Mouse (Mus musculus): ENCODE results near the gene Gm28635.
A peak's percentile ranks its signal among the peaks of the same experiment; 100 is the strongest.
"Not testable (repeated sequence)": the region's sequence is repeated elsewhere in the genome, so short reads cannot be mapped to it uniquely, and the experiment has no call there.

Gm28635 gene

DNA sequence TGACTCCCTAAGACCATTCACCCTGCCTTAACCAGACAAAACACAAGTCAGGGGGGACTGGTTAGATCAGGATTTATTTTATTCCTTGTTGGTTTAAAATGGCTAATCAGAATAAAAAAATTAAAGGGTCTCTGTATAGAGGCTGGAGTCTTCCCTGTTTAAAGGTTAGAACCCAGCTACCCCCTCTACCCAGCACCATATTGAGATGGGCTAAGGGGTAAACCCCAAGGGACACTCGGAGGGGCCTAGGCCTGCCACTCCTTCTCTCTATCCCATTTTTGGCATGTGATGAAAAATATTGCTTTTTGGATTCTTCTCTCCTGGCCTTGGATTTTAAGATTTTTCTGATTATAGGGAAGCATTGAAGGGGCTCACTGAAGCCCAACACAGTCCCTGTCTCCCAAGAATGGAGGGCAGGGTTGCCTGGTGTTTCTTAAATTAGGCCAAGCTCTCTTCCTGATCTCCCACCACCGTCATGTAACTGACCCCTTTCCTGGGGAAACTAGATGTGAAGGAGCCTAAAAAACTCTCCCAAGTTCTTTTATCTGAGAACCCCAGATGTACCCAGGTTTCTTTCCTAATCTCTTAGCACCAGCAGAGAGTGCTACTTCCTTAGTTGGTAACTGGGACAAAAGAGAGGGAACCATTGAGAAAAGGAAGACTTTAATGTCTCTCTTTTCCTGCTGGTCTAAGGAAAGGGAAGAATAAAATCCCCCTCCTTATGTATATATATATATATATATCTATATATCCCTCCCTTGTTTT is 10.4 kb upstream of the Gm28635 start:
- no peak for DNase-seq (ENCODE audit: low read depth, low spot score)

DNA sequence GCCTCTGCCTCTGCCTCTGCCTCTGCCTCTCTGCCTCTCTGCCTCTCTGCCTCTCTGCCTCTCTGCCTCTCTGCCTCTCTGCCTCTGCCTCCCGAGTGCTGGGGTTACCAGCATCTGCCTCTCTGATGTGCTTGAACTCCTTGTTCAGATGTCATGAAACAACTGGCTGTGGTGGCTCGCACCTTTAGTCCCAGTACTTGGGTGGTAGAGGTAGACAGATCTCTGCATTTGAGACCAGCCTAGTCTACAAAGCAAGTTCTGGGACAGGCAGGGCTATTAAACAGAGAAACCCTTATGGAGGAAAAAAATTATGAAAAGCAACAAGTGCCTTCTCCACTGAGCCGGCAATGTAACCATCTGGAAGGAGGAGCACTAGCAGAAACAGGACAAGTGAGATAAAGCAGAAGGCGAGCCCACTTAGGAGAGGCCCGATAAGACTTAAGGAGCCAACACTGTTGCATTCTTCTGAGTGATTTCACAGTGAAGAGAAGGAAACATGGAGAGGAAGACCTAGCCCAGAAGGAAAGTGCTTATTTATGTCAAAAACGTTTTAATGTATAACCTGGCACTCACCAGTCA is 4.9 kb upstream of the Gm28635 start:
- DNase-seq (ENCODE audit: low read depth, low spot score) = no peak

DNA sequence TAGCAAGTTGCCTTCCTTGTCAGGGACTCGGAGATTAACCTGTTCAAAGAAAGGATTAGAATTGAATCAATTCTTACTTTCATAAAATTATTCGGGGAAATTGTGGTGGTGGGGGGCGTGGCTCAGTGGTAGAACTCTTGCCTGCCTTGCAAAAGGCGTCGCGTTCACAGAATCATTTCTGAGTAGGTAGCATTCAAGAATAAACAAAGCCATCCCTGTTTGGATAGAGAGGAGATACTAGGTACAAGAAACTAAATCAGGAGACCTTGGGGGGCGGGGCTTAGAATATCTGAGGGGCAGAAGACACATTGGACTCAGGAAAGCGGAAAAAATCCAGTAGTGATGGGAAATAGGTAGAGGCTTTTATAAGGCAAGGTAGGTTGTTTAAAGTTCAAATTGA is 1.2 kb upstream of the Gm28635 start, which contains the start of gene Tmx2:
TSS of gene Tmx2 (minus strand) at position 125 of the 400 bp plus-strand sequence.
- no peak for DNase-seq (ENCODE audit: low read depth, low spot score)

DNA sequence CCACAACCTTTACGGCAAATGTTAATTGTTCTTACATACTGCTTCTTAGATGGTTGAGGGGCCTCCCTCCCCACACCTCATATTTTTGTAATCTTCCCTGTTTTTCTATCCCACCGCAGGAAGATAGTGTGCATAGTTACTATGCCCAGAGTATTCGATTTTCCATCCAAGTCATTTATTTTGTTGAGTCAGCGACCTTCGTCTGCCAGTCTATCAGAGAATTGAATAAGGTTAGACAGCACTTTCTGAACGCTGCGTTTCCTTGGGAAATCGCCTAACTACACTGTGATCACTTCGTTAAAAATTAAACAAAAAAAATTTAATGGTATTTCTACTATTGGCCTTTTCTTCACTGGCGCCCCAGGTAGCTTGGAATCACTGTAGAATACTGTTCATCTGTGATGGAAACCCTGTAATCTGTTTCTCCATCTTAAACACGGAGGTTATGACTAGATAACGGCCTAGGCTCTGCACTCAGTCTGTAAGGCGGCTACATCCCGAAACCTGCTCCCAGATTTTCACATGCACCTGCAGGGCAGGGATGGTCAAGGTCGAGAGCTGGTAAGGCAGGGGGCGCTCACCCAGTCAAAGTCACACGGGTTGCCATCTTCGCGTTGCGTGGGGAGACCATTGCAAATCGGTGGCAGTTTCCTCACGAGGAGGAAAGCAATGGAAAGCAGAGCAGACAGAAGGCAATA is 422 bp downstream of the Gm28635 start:
- DNase-seq (ENCODE audit: low read depth, low spot score) = peak; percentile 88

DNA sequence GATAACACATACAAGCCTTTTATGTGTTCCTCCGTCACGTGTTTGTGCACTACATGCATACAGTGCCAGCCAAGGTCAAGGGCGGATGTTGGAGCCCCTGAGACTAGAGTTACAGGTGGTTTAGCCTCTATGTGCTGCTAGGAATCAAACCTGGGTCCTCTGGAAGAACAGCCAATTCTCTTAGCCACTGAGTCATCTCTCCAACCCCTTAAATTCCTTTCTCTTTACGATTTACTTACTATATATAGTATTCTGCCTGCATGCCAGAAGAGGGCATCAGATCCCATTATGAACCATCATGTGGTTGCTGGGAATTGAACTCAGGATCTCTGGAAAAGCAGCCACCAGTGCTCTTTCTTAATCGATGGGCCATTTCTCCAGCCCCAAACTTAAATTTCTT is 6.3 kb downstream of the Gm28635 start:
- not testable (repeated sequence) for DNase-seq (ENCODE audit: low read depth, low spot score)

DNA sequence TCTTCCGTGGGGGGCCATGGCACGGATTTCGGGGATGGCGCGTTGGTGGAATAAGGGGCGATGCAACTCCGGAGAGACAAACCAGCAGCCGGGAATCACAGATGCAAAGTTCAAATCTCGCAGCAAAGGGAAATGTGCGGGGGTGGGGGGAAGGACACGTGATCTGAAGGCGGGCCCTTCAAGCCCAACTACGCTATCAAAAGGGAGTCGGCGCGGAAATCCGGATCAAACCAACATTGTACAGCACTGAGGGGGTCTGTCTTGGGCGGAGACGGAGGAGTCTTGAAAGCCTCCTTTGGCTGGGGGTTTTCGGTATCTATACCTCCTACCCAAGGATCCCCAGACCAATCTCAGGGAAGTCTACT is 7.3 kb downstream of the Gm28635 start, which contains the start of gene Selenoh:
TSS of gene Selenoh (minus strand) at position 202 of the 365 bp plus-strand sequence.
- DNase-seq (ENCODE audit: low read depth, low spot score) = peak; percentile 98

DNA sequence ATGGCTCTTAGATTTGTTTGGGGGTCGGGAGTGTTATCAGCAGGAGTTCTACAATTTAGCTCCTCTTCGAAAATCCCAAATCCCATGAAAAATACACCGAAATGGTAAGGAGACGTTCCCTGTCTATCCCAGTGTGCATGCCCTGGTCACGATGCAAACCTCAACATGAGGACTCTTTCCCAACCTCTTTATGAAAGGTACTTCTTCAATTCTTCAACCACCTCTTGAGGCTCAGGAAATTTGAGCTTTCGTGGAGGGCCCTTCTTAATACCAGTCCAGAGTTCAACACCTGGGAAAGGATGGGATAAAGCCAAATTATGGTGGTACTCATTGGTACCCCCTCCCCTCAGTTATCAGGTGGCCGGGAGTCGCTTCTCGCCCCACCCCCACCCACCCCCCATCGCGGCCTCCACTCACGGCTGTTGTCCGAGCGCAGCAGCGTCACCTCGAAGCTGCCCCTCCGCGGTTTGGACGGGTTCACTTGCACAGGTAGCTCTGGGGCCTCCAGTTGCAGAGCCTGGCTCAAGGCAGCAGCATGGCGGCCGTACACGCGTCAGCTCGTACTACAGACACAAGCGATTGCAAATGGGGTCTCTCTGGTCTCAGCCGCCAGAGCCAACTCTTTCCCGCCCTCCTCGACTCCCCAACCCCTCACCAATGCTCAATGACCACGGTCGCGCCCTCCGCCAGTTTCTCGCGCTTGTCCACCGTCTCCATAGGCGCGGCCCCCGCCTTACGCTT is 7.8 kb downstream of the Gm28635 start:
- peak; percentile 62 for DNase-seq (ENCODE audit: low read depth, low spot score)

DNA sequence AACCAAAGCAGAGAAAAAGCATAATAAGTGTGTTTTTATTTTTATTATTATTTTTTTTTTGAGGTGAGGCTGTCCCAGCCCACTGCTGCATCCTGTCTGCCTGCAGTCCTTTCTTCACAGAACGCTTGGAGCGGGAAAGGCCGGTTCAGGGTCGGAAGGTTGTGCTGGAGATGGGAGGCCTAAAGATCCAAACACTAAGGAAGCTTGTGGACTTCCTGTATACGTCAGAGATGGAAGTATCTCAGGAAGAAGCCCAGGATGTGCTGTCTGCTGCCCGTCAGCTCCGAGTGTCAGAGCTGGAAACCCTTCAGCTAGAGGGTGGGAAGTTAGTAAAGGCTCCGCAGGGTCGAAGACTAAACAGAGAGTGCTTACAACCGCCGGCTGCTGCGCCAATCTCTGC is 11.8 kb downstream of the Gm28635 start:
- DNase-seq (ENCODE audit: low read depth, low spot score) = no peak

DNA sequence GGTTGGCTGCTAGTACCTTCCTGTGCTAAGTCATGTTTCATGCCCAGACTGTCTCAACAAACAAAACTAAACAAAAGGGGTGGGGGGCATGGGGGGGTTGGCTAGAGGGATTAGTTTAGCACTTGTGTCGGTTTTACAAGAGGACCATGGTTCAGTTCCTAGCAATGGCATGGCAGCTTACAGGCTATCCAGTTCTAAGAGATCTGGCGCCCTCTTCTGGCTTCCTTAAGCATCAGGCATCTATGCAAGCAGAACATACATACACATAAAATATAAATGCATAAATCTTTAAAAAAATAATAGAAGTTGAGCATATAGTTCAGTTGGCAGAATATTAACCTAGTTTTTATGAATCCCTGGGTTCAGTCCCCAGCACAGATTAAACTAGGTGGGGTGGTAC is 15.0 kb downstream of the Gm28635 start:
- DNase-seq (ENCODE audit: low read depth, low spot score) = peak; percentile 85

DNA sequence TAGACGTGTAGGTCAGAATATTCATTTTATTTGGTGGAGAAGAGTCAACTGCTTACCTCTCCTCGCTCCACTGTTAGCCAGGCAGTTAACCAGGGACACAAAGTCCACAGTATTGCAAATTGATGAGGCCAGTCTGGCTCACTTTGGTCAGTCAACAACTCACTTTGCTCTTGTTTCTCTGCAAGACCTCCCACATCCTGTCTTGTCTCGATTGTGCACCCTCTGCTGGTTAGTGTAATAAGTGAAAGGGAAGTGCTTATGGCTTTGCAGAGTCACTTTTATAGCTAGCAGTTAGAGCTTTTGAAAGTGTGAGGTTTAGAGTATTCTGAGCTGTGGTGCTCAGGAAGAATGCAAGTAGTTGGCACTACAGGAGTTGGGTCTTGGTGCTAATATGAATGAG is 17.6 kb downstream of the Gm28635 start:
- peak; percentile 86 for DNase-seq (ENCODE audit: low read depth, low spot score)

DNA sequence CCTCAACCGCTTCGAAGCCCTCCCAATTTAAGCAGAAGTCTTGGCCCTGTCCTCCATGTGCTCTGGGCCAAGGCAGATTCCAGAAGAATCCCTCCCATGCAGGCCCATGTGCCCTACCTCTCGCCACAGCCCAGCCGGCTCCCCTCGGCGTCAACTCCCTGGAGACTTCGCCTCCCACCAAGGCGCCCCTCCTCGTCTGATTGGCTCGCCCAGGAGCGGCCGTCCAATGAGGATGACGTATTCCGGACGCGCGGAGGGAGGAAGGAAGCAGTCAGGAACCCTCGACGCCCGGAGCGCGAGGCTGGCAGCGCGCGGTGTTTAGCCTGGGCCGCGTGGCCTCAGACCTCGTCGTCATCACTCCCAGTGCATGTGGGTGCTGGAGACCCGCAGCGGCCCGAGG is 19.0 kb downstream of the Gm28635 start, which contains the start of gene Btbd18:
TSS of gene Btbd18 (plus strand) at position 274 of the 400 bp plus-strand sequence.
- DNase-seq (ENCODE audit: low read depth, low spot score) = peak; percentile 64

DNA sequence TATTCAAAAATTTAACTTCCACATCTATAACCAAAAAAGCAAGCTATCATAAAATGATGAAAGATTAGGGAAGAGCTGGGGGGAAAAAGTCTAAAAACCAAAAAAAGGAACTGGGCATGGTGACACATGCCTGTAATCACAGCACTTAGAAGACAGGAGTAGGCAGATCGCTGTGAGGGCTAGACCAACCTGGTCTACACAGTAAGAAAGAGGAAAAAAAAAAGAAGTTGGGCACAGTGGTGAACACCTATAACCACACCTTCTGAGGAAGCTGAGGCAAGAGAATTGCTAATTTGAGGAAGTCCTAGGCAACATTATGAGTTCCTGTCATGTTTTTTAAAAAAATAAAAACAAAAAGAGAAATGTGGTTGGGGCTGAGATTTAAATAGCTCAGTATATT is 22.0 kb downstream of the Gm28635 start:
- no peak for DNase-seq (ENCODE audit: low read depth, low spot score)

DNA sequence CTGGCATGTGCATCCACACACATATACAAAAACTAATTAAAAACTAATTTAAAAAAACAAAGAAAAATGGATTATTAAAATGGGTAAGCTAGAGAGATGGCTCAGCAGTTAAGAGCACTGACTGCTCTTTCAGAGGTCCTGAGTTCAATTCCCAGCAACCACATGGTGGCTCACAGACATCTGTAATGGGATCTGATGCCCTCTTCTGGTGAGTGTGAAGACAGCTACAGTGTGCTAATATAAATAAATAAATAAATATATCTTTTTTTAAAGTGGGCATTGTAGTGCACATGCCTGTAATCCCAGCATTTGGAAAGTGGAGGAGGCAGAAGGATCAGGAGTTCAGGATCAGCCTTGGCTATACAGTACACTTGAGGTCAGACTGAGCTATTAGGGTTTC is 24.5 kb downstream of the Gm28635 start:
- no peak for DNase-seq (ENCODE audit: low read depth, low spot score)

DNA sequence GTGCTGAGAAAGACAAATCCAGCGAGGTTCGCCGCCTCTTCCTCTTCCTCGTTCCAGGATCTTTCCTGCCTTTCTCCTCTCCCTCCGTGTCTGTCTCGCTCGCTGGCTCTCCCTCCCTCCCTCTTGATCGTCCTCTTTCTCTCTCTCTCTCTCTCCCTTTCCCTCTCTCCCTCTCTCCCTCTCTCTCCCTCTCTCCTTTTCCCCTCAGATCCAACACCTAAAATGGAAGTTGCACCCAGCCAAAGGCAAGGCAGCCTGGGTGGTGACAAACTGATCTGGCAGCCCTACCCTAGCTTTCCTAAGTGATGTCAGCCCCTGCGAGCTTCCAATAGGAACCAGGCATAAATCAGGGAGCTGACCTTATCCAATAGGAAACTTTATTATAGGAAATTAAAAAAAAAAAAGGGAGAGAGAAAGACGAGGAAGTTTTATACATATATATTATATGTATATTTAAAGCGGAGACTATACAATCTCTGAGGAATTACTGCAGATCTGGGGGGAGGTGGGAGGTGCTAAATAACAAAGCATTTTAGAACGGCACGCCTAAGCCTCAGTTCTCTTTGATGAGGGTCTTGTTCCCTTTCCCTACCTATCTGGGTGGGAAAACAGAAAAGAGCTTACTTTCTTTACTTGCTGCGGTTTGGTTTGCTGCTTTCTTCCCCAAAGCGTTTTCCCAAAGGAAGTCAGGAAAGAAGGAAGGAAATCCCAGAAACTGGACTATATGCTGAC is 27.2 kb downstream of the Gm28635 start, which contains the start of gene Ctnnd1:
TSS of gene Ctnnd1 (minus strand) at position 302 of the 732 bp plus-strand sequence.
- DNase-seq (ENCODE audit: low read depth, low spot score) = peak; percentile 91

DNA sequence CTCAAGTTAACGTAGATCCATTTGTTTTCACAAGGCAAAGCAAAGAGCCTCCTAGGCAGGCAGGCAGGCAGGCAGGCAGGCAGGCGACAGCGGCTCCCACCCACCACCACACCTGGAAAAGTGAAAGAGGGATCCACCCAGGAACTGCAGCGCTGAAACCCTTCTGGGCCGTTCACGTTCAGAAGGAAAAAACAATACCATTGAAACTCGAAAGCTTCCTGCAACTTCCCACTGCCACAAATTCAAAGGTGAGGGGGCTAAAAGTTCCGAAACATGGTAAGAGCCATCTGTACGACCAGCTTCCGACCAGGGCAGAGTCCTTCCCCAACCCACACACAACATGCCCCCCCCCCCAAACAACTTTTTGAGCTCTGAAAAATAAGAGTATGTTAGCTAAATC is 28.2 kb downstream of the Gm28635 start:
- DNase-seq (ENCODE audit: low read depth, low spot score) = no peak

DNA sequence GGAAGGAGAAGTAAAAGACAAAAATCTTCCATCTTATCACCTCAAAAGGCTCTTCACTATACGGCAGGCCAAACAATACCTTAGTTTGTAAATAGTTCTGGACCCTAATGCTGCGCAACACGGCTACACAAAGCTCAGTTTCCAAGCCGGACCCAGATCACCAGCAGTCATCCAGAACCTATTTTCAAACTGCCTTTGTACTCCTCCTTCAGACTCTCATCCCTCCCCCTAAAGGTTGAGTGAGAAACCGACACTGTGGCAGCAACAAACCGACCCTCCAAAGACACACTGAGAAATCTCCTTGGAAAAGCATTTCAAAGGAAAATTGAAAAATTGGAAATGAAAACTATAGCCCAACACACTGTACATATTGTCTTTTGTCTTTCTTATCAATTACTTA is 29.5 kb downstream of the Gm28635 start:
- DNase-seq (ENCODE audit: low read depth, low spot score) = no peak

DNA sequence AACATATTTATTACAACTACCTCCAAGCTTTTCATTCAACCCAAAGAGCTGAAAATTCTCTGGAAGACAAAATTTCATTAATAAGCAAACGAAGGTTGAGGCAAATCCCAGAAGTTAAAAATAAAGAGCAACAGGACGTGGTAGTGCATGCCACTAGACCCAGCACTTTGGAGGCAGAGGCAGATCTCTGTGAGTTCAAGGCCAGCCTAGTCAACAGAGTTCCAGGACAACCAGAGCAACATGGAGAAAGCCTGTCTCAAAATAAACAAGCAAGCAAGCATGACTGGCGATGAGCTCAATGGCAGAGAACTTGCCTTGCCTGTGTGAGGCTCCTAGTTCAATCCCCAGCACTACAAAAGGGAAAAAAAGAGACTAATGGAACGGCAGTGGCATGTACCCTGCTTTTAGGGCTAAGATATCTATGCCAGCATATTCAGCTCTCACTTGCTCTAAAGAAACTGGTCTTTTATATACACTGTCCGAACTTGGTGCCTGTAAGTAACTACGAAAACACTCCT is 30.7 kb downstream of the Gm28635 start:
- no peak for DNase-seq (ENCODE audit: low read depth, low spot score)

DNA sequence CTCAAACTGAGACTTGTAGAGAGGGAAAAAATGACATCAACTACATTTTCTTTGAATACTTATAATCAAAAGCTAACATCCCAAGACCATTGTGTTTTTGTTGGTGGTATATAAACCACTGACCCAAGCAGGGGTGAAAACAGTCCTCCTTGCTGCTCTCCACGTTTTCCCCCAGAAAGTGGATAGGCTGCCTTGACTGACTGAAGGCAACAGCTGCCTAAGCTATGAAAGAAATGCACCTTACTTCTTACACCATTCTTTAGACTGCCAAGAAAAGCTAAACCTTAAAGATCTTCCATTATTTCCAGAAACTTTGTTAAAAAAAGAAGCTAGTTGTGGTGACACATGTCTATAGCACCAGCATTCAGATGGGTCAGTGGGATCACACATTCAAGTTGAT is 31.7 kb downstream of the Gm28635 start:
- no peak for DNase-seq (ENCODE audit: low read depth, low spot score)

DNA sequence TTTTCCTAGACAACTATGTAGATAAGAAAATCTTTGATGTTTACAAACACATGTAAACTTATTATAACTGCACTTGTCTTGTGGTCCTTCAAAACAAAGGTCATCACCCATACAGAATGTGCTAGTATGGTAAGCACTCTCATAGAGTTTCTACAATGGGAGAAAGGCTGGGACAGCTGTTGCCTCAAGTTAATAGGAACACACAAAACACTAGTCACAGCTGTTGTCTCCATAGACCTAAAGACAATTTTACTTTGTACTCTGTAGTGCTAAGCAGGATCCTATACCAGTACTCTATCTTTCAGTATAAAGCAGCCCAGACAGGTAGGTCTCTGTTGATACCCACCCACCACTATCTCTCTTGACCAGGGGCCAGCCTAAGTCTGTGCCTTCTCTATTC is 37.0 kb downstream of the Gm28635 start:
- DNase-seq (ENCODE audit: low read depth, low spot score) = no peak

DNA sequence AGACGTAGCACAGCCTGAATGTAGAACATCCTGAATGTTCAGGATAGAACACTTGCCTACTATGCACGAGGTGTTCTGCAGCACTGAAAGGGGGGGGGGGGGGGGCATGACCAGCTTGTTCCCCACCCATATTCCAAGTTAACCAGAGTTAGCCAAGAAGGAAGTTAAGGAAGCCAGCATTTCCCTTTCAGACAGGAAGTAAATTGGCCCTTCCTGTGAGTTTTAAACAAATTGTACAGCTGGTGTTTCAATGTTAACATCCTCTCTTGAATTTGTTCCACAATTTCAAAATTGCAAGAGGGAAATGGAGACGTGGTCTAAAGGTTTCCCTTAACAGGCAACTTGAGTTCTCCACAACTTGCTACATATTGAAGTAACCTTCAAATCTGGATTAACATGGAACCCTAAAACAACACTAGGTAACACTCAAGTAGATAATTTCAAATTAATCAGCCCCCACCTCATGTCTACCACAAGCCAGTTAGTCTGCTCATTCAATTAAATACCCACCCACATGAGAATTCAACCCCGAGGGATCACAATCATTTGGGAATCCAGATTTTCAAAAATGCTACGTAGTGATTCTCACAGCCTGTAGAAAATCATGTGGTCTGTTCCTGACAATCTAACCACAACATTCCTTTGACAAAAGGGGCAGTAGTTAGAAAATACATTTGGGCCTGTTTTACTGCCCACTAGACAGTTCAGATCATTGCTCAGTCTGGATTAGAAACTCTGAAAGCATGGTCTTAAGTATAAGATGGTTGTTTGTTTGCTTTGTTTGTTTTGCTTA is 39.2 kb downstream of the Gm28635 start:
- no peak for DNase-seq (ENCODE audit: low read depth, low spot score)

Data from ES-CJ7 (cell line).